Mouse (Mus musculus) heart, adult 2 months (tissue): Measurements from ENCODE around the gene Fam208a. TPM values are rescaled to one million over a fixed set of nuclear protein-coding genes. Genes with fewer than 3 reads are reported as not detected.
A peak's percentile ranks its signal among the peaks of the same experiment; 100 is the strongest.

ENCODE experiments used
- DNase-seq, 2 experiments: peaks; one replicate each; pipeline ENCODE4 v3.0.0; 2021
- H3K27ac ChIP-seq: fragments of 200-600 bp; 2 replicates; pipeline ENCODE4 v1.8.1; 2022
- H3K27me3 ChIP-seq: fragments of 200-500 bp; 2 replicates; pipeline ENCODE4 v1.6.1; 2012; ENCODE audit warnings: mild to moderate bottlenecking, low read length, inconsistent platforms, mixed read lengths; ENCODE audit not compliant: control insufficient read depth, insufficient read depth
- H3K36me3 ChIP-seq: fragments of 200-500 bp; 2 replicates; pipeline ENCODE4 v1.6.1; 2012; ENCODE audit warnings: low read length, inconsistent platforms; ENCODE audit not compliant: control insufficient read depth, insufficient read depth
- H3K4me1 ChIP-seq: fragments of 200-500 bp; 2 replicates; pipeline ENCODE4 v1.6.1; 2011; ENCODE audit warnings: low read length; ENCODE audit not compliant: control insufficient read depth, insufficient read depth
- H3K4me3 ChIP-seq: fragments of 200-600 bp; 2 replicates; pipeline ENCODE4 v1.8.1; 2022
- H3K79me2 ChIP-seq: fragments of 200-500 bp; replicated peaks from 2 replicates; pipeline ENCODE4 v1.6.1; 2012; ENCODE audit warnings: mild to moderate bottlenecking, inconsistent platforms, low read length, moderate library complexity, mixed read lengths; ENCODE audit not compliant: control insufficient read depth, insufficient read depth
- H3K9ac ChIP-seq: fragments of 200-500 bp; 2 replicates; pipeline ENCODE4 v1.6.1; 2012; ENCODE audit warnings: low read depth, mild to moderate bottlenecking, control low read depth, inconsistent platforms, low read length, mixed read lengths
- CTCF ChIP-seq: fragments of 200-600 bp; IDR thresholded peaks from 2 replicates; pipeline ENCODE4 v1.8.1; 2022; ENCODE audit warnings: antibody characterized with exemption, mild to moderate bottlenecking, moderate library complexity
- EP300 ChIP-seq: fragments of 200-500 bp; IDR thresholded peaks from 2 replicates; pipeline ENCODE4 v1.6.1; 2011; ENCODE audit warnings: low read depth, low read length, control low read depth; ENCODE audit not compliant: insufficient read depth
- POLR2A ChIP-seq: fragments of 200-500 bp; IDR thresholded peaks from 2 replicates; pipeline ENCODE4 v1.6.1; 2011; ENCODE audit warnings: mild to moderate bottlenecking, low read depth, low read length, control low read depth; ENCODE audit not compliant: insufficient read depth
- whole genome bisulfite sequencing: fragments of 180-500 bp; shearing (Covaris S2); methylation state at CpG from one replicate; pipeline ENCODE4 v1.1.7; 2018; 5-methylcytosine and 5-hydroxymethylcytosine counted together
- intact Hi-C: fragments of 180-260 bp; cut with DNase I; formaldehyde crosslinking; loops from one replicate; pipeline ENCODE4 v1.15.1; 2025
- polyA plus RNA-seq: library from polyadenylated mRNA; depleted of rRNA; stranded (reverse); fragments of >200 nt; gene quantifications from 2 replicates; pipeline ENCODE4 v1.2.3, GENCODE M21; 2012
- total RNA-seq, 2 experiments: library from RNA; stranded (reverse); gene quantifications; 2 replicates each; pipeline ENCODE4 v1.2.3; 2021

Fam208a gene
- total and polyA plus RNA-seq, 3 experiments: 3.3 to 11.4 (median 9.8) TPM

GRCm38 (mm10) chr14:27420816-27421215 lies 7.8 kb upstream of the Fam208a start:
- 81% methylated on average over 3 of the region's 3 CpGs for WGBS
- Histone ChIP-seq H3K79me2 (no peaks in the 10 kb centered on the region), H3K4me3 (no peak overlapping the region), H3K27me3 (no peaks in the 10 kb centered on the region), H3K4me1 (no peaks in the 10 kb centered on the region), H3K9ac (no peak overlapping the region), H3K36me3 (no peaks in the 10 kb centered on the region), H3K27ac (no peak overlapping the region)
- no peak for DNase-seq
- TF ChIP-seq CTCF (no peak), POLR2A (no peak), EP300 (no peak)
- intact Hi-C loops: loop anchor here (10.0 kb wide), 2 partner anchors 386 to 446 kb away; partner anchors contain the start of genes Appl1 and Il17rd

- Histone ChIP-seq H3K9ac (no peak overlapping the region), H3K27me3 (no peaks in the 10 kb centered on the region), H3K4me1 (no peaks in the 10 kb centered on the region), H3K27ac (no peak overlapping the region), H3K4me3 (no peak overlapping the region), H3K79me2 (no peaks in the 10 kb centered on the region), H3K36me3 (no peaks in the 10 kb centered on the region)
- WGBS: 92% methylated on average over 1 of the region's 1 CpGs
- no peak for DNase-seq
- no peak for TF ChIP-seq POLR2A
- no peak for TF ChIP-seq CTCF
- no peak for TF ChIP-seq EP300
- intact Hi-C loops: loop anchor here (10.0 kb wide), 2 partner anchors 388 to 448 kb away; partner anchors contain the start of genes Appl1 and Il17rd
Measured at GRCm38 (mm10) chr14:27422301-27422700, 6.3 kb upstream of the Fam208a start.

GRCm38 (mm10) chr14:27428973-27429711 lies 508 bp downstream of the Fam208a start:
- Histone ChIP-seq H3K79me2 (no peaks in the 10 kb centered on the region), H3K27me3 (no peaks in the 10 kb centered on the region), H3K27ac (peak overlapping the region; percentile 99), H3K4me3 (peak overlapping the region; percentile 78), H3K4me1 (peaks cover 1% of the 10 kb centered on the region; the same call in 1 of the 2 replicates), H3K36me3 (peaks cover 14% of the 10 kb centered on the region), H3K9ac (peak overlapping the region; percentile 86)
- TF ChIP-seq EP300 (peak; percentile 65; the same call in 1 of the 2 replicates), CTCF (no peak), POLR2A (peak; percentile 61)
- peak; percentile 87 to 90 for DNase-seq
- intact Hi-C loops: loop anchor here (10.0 kb wide), 2 partner anchors 394 to 454 kb away; partner anchors contain the start of genes Appl1 and Il17rd
- WGBS: under 1% methylated on average over 75 of the region's 78 CpGs

GRCm38 (mm10) chr14:27430280-27430679 lies 1.6 kb downstream of the Fam208a start:
- H3K36me3 ChIP-seq: peaks cover 17% of the 10 kb centered on the region
- H3K79me2 ChIP-seq: no peaks in the 10 kb centered on the region
- no peaks in the 10 kb centered on the region for H3K27me3 ChIP-seq
- no peak overlapping the region for H3K9ac ChIP-seq
- intact Hi-C loops: no loop called here
- WGBS: 82% methylated on average over 4 of the region's 4 CpGs
- H3K27ac ChIP-seq: no peak overlapping the region
- H3K4me1 ChIP-seq: peaks cover 1% of the 10 kb centered on the region; the same call in 1 of the 2 replicates
- DNase-seq: no peak
- TF ChIP-seq CTCF: no peak
- no peak for TF ChIP-seq POLR2A
- TF ChIP-seq EP300: no peak
- H3K4me3 ChIP-seq: no peak overlapping the region

- no peaks in the 10 kb centered on the region for H3K79me2 ChIP-seq
- whole genome bisulfite sequencing: 97% methylated on average over 2 of the region's 2 CpGs
- H3K36me3 ChIP-seq: peaks cover 21% of the 10 kb centered on the region
- no peaks in the 10 kb centered on the region for H3K27me3 ChIP-seq
- no peak for DNase-seq
- H3K4me3 ChIP-seq: no peak overlapping the region
- no peak overlapping the region for H3K27ac ChIP-seq
- TF ChIP-seq EP300: no peak
- TF ChIP-seq POLR2A: no peak
- no peak for TF ChIP-seq CTCF
- peaks cover 1% of the 10 kb centered on the region; the same call in 1 of the 2 replicates for H3K4me1 ChIP-seq
- intact Hi-C loops: no loop called here
- no peak overlapping the region for H3K9ac ChIP-seq
Measured at GRCm38 (mm10) chr14:27432064-27432463, 3.4 kb downstream of the Fam208a start.

- no peak overlapping the region for H3K4me3 ChIP-seq
- H3K9ac ChIP-seq: no peak overlapping the region
- no peak overlapping the region for H3K27ac ChIP-seq
- no peaks in the 10 kb centered on the region; the same call in 1 of the 2 replicates for H3K4me1 ChIP-seq
- TF ChIP-seq CTCF: no peak
- no peak for TF ChIP-seq EP300
- TF ChIP-seq POLR2A: no peak
- no peaks in the 10 kb centered on the region for H3K27me3 ChIP-seq
- intact Hi-C loops: no loop called here
- H3K79me2 ChIP-seq: no peaks in the 10 kb centered on the region
- H3K36me3 ChIP-seq: peaks cover 19% of the 10 kb centered on the region
- 96% methylated on average over 1 of the region's 1 CpGs for WGBS
- DNase-seq: no peak
Measured at GRCm38 (mm10) chr14:27436116-27436515, 7.5 kb downstream of the Fam208a start.
